Mouse (Mus musculus): Measurements from ENCODE around the gene Col5a1. TPM values are rescaled to one million over a fixed set of nuclear protein-coding genes. Genes with fewer than 3 reads are reported as not detected.

Col5a1 gene
- 172 TPM for polyA plus RNA-seq (2012; fragmentation: generic; extraction: Trizol)

DNA sequence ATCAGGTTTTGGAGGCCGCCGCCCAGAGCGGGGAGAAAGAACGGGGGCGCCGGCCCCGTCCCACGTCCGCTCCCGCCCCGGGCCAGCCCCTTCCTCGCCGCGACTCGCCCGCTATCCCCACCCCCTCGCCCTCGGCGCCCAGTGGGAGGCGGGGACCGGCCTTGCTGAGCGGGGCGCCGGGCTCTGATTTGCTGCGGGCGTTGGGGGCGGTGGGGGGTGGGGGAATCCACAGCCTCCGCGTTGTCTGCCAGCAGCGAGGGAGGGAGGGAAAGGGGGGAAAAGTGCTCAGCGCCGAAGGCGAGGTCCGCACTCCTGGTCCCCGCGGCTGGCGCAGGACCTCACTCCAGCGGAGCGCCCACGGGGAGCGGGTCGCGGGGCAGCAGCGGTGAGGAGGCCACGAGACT lies at the start of gene Col5a1:
TSS of gene Col5a1 (plus strand) at position 278 of the 404 bp plus-strand sequence.
- Histone ChIP-seq H3K79me2 (ENCODE audit: control insufficient read depth, insufficient read depth) (peaks cover 46% of the 10 kb centered on the region), H3K4me2 (ENCODE audit: low read depth) (peak within 1 kb of the TSS; percentile 98), H3K36me3 (ENCODE audit: control insufficient read depth, insufficient read depth) (no peaks in the 10 kb centered on the region), H3K4me3 (peak within 1 kb of the TSS; percentile 97), H3K27me3 (ENCODE audit: control insufficient read depth, insufficient read depth, insufficient read length) (no peaks in the 10 kb centered on the region), H3ac (ENCODE audit: control insufficient read depth, insufficient read length) (peak within 1 kb of the TSS; percentile 78)
- no peak for TF ChIP-seq MYOG (IDR thresholded peaks at IDR 0.05; ENCODE audit: control insufficient read depth in 1 of 3, insufficient read depth in 1 of 3, insufficient read length in 2 of 3, low read depth in 2 of 3)
- TF ChIP-seq POLR2A (IDR thresholded peaks at IDR 0.05; ENCODE audit: insufficient read length, low read depth) = peak; percentile 88
- TF ChIP-seq POLR2AphosphoS2 (IDR thresholded peaks at IDR 0.05; ENCODE audit: insufficient read length, low read depth) = peak; percentile 87
- no peak for TF ChIP-seq TCF3 (IDR thresholded peaks at IDR 0.05; ENCODE audit: insufficient read length, low read depth)
- no peak for TF ChIP-seq REST (IDR thresholded peaks at IDR 0.05; ENCODE audit: insufficient read depth, insufficient read length)

- Histone ChIP-seq H3K79me2 (ENCODE audit: control insufficient read depth, insufficient read depth) (no peaks in the 10 kb centered on the region), H3K36me3 (ENCODE audit: control insufficient read depth, insufficient read depth) (no peaks in the 10 kb centered on the region), H3K4me3 (no peak overlapping the region), H3K27me3 (ENCODE audit: control insufficient read depth, insufficient read depth, insufficient read length) (no peaks in the 10 kb centered on the region), H3K4me2 (ENCODE audit: low read depth) (no peak overlapping the region), H3ac (ENCODE audit: control insufficient read depth, insufficient read length) (no peak overlapping the region)
- TF ChIP-seq SRF (IDR thresholded peaks at IDR 0.05; ENCODE audit: control insufficient read depth, insufficient read length, low read depth) (no peak), TCF12 (IDR thresholded peaks at IDR 0.05; ENCODE audit: insufficient read depth, poor library complexity, severe bottlenecking) (no peak), MYOD1 (IDR thresholded peaks at IDR 0.05; ENCODE audit: control insufficient read depth in 1 of 3, insufficient read length in 2 of 3, low read depth in 2 of 3) (no peak), E2F4 (IDR thresholded peaks at IDR 0.05; ENCODE audit: insufficient read depth) (no peak), TCF3 (IDR thresholded peaks at IDR 0.05; ENCODE audit: insufficient read length, low read depth) (no peak), MYOG (IDR thresholded peaks at IDR 0.05; ENCODE audit: control insufficient read depth in 1 of 3, insufficient read depth in 1 of 3, insufficient read length in 2 of 3, low read depth in 2 of 3) (no peak), REST (IDR thresholded peaks at IDR 0.05; ENCODE audit: insufficient read depth, insufficient read length) (no peak), POLR2A (IDR thresholded peaks at IDR 0.05; ENCODE audit: insufficient read length, low read depth) (no peak), CEBPB (IDR thresholded peaks at IDR 0.05; ENCODE audit: insufficient read depth, poor library complexity, severe bottlenecking) (no peak), POLR2AphosphoS2 (IDR thresholded peaks at IDR 0.05; ENCODE audit: insufficient read length, low read depth) (no peak), MAX (IDR thresholded peaks at IDR 0.05; ENCODE audit: low read depth) (no peak)
Observed at GRCm38 (mm10) chr2:27838112-27838511, 48.1 kb upstream of the Col5a1 start.

- no peaks in the 10 kb centered on the region for H3K79me2 ChIP-seq (ENCODE audit: control insufficient read depth, insufficient read depth)
- no peak overlapping the region for H3ac ChIP-seq (ENCODE audit: control insufficient read depth, insufficient read length)
- H3K27me3 ChIP-seq (ENCODE audit: control insufficient read depth, insufficient read depth, insufficient read length) = no peaks in the 10 kb centered on the region
- H3K4me2 ChIP-seq (ENCODE audit: low read depth) = no peak overlapping the region
- H3K36me3 ChIP-seq (ENCODE audit: control insufficient read depth, insufficient read depth) = no peaks in the 10 kb centered on the region
- TF ChIP-seq POLR2AphosphoS2 (IDR thresholded peaks at IDR 0.05; ENCODE audit: insufficient read length, low read depth) (no peak), REST (IDR thresholded peaks at IDR 0.05; ENCODE audit: insufficient read depth, insufficient read length) (no peak), USF1 (IDR thresholded peaks at IDR 0.05; ENCODE audit: low read depth) (no peak), MYOD1 (IDR thresholded peaks at IDR 0.05; ENCODE audit: control insufficient read depth in 1 of 3, insufficient read length in 2 of 3, low read depth in 2 of 3) (peak in 1 of 3 experiments; percentile 50), CEBPB (IDR thresholded peaks at IDR 0.05; ENCODE audit: insufficient read depth, poor library complexity, severe bottlenecking) (no peak), SRF (IDR thresholded peaks at IDR 0.05; ENCODE audit: control insufficient read depth, insufficient read length, low read depth) (no peak), POLR2A (IDR thresholded peaks at IDR 0.05; ENCODE audit: insufficient read length, low read depth) (no peak), MAX (IDR thresholded peaks at IDR 0.05; ENCODE audit: low read depth) (no peak), E2F4 (IDR thresholded peaks at IDR 0.05; ENCODE audit: insufficient read depth) (no peak), MYOG (IDR thresholded peaks at IDR 0.05; ENCODE audit: control insufficient read depth in 1 of 3, insufficient read depth in 1 of 3, insufficient read length in 2 of 3, low read depth in 2 of 3) (peak in 1 of 3 experiments; percentile 35), TCF3 (IDR thresholded peaks at IDR 0.05; ENCODE audit: insufficient read length, low read depth) (no peak), TCF12 (IDR thresholded peaks at IDR 0.05; ENCODE audit: insufficient read depth, poor library complexity, severe bottlenecking) (no peak)
- H3K4me3 ChIP-seq = no peak overlapping the region
Observed at GRCm38 (mm10) chr2:27840890-27841289, 45.3 kb upstream of the Col5a1 start.

- Histone ChIP-seq H3K4me2 (ENCODE audit: low read depth) (peak overlapping the region; percentile 56), H3ac (ENCODE audit: control insufficient read depth, insufficient read length) (no peak overlapping the region), H3K4me3 (no peak overlapping the region), H3K79me2 (ENCODE audit: control insufficient read depth, insufficient read depth) (no peaks in the 10 kb centered on the region), H3K27me3 (ENCODE audit: control insufficient read depth, insufficient read depth, insufficient read length) (no peaks in the 10 kb centered on the region), H3K36me3 (ENCODE audit: control insufficient read depth, insufficient read depth) (no peaks in the 10 kb centered on the region)
- no peak for TF ChIP-seq E2F4 (IDR thresholded peaks at IDR 0.05; ENCODE audit: insufficient read depth)
- no peak for TF ChIP-seq POLR2AphosphoS2 (IDR thresholded peaks at IDR 0.05; ENCODE audit: insufficient read length, low read depth)
- TF ChIP-seq MYOG (IDR thresholded peaks at IDR 0.05; ENCODE audit: control insufficient read depth in 1 of 3, insufficient read depth in 1 of 3, insufficient read length in 2 of 3, low read depth in 2 of 3) = peak in 2 of 3 experiments; percentile 22 to 56
- TF ChIP-seq TCF3 (IDR thresholded peaks at IDR 0.05; ENCODE audit: insufficient read length, low read depth) = no peak
- TF ChIP-seq MYOD1 (IDR thresholded peaks at IDR 0.05; ENCODE audit: control insufficient read depth in 1 of 3, insufficient read length in 2 of 3, low read depth in 2 of 3) = peak in 2 of 3 experiments; percentile 42 to 73
Observed at GRCm38 (mm10) chr2:27842893-27843292, 43.3 kb upstream of the Col5a1 start.

DNA sequence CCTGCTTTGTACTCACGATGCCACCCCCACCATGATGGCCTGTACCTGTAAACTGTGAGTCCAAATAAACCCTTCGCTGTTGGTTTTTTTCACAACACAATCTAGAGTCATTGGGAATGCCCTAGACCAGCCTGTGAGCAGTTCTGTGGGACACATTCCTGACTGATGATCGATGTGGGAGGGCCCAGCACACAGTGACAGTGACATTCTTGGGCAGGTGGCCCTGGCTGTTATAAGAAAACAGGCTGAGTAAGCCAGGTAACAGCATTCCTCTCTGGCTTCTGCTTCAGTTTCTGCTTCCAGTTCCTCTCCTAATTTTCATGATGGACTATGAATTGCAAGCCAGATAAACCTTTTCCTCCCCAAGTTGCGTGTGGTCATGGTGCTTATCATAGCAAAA lies 41.3 kb upstream of the Col5a1 start:
- no peak for TF ChIP-seq E2F4 (IDR thresholded peaks at IDR 0.05; ENCODE audit: insufficient read depth)
- TF ChIP-seq MYOD1 (IDR thresholded peaks at IDR 0.05; ENCODE audit: control insufficient read depth in 1 of 3, insufficient read length in 2 of 3, low read depth in 2 of 3) = peak; percentile 89 to 99 (median 95)
- TF ChIP-seq POLR2AphosphoS2 (IDR thresholded peaks at IDR 0.05; ENCODE audit: insufficient read length, low read depth) = no peak
- TF ChIP-seq MYOG (IDR thresholded peaks at IDR 0.05; ENCODE audit: control insufficient read depth in 1 of 3, insufficient read depth in 1 of 3, insufficient read length in 2 of 3, low read depth in 2 of 3) = peak in 1 of 3 experiments; percentile 26
- peak; percentile 6 for TF ChIP-seq TCF12 (IDR thresholded peaks at IDR 0.05; ENCODE audit: insufficient read depth, poor library complexity, severe bottlenecking)
- no peak for TF ChIP-seq MAX (IDR thresholded peaks at IDR 0.05; ENCODE audit: low read depth)
- TF ChIP-seq CEBPB (IDR thresholded peaks at IDR 0.05; ENCODE audit: insufficient read depth, poor library complexity, severe bottlenecking) = no peak
- no peak for TF ChIP-seq SRF (IDR thresholded peaks at IDR 0.05; ENCODE audit: control insufficient read depth, insufficient read length, low read depth)
- no peak for TF ChIP-seq POLR2A (IDR thresholded peaks at IDR 0.05; ENCODE audit: insufficient read length, low read depth)
- TF ChIP-seq USF1 (IDR thresholded peaks at IDR 0.05; ENCODE audit: low read depth) = no peak
- TF ChIP-seq REST (IDR thresholded peaks at IDR 0.05; ENCODE audit: insufficient read depth, insufficient read length) = no peak
- peak; percentile 41 for TF ChIP-seq TCF3 (IDR thresholded peaks at IDR 0.05; ENCODE audit: insufficient read length, low read depth)
- Histone ChIP-seq H3K79me2 (ENCODE audit: control insufficient read depth, insufficient read depth) (no peaks in the 10 kb centered on the region), H3K4me3 (no peak overlapping the region), H3K36me3 (ENCODE audit: control insufficient read depth, insufficient read depth) (no peaks in the 10 kb centered on the region), H3ac (ENCODE audit: control insufficient read depth, insufficient read length) (no peak overlapping the region), H3K4me2 (ENCODE audit: low read depth) (peak overlapping the region; percentile 10), H3K27me3 (ENCODE audit: control insufficient read depth, insufficient read depth, insufficient read length) (no peaks in the 10 kb centered on the region)

Measured in myocyte (in vitro differentiated cells).